Mouse (Mus musculus): ENCODE measurements around the gene Scube1.

GRCm38 (mm10) chr15:83635251-83635650 lies 89.6 kb downstream of the Scube1 start:
- TF ChIP-seq CTCF (IDR thresholded peaks at IDR 0.05; ENCODE audit: low read depth, low read length) (no peak), GATA1 (IDR thresholded peaks at IDR 0.05; ENCODE audit: borderline replicate concordance, low read length) (no peak), TAL1 (conservative IDR thresholded peaks at IDR 0.05; ENCODE audit: low read depth, low read length) (no peak)
